ENCODE assay signal across 8 mouse cellular contexts in the genomic region with DNA sequence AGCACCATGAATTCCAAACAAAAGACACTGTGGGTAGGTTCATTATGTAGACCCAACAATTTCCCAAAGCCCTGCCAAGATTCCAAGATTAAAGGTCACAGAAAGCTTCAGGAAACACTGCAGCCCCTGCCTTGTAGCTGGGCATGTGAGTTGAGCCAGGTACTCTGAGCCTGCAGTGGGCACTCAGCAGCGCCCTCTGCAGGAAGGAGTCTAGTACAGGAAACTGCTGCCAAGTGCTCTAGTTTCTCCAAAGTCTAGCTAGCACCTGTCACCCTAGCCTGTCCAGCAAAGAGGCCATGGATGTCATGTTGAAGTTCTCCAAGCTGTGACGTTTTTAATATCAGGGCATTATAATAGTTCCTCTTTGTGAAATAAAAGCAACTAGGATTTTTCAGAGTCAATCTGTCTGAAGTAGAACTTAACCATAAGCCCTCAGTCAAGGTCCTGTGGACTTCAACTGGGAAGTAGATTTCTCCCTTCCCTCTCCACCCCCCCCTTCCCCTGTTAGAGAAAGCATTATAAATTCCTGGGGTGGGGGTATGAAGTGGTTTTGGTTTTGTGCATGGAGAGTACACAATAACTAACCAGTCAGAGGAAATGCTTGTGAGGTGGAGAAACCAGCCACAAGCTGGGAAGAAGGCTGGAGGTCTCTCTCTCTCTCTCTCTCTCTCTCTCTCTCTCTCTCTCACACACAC. TPM values are rescaled to one million over a fixed set of nuclear protein-coding genes. Genes with fewer than 3 reads are reported as not detected.
DNase-seq lines count a peak whose midpoint lies in the region; ATAC-seq and TF ChIP-seq lines count a peak whose summit lies in the region.

No protein-coding gene starts in this region.

- H3K27me3 ChIP-seq in forebrain, embryonic 11.5 days (ENCODE audit: control insufficient read depth, insufficient read depth, low read length): no peaks in the 10 kb centered on the region
- no peaks in the 10 kb centered on the region for H3K27me3 ChIP-seq in forebrain, embryonic 13.5 days
- H3K27me3 ChIP-seq in hindbrain, embryonic 14.5 days (ENCODE audit: control insufficient read depth, insufficient read depth, low read length): no peaks in the 10 kb centered on the region

- peak; percentile 54; the same call in 1 of the 2 replicates for TF ChIP-seq CTCF in bone marrow, adult 2 months (IDR thresholded peaks at IDR 0.05; ENCODE audit: control insufficient read depth, insufficient read depth, low read length)

- WGBS in forebrain, embryonic 11.5 days: 7% methylated on average over 2 of the region's 2 CpGs
- 21% methylated on average over 2 of the region's 2 CpGs for WGBS in forebrain, embryonic 13.5 days
- 14% methylated on average over 2 of the region's 2 CpGs for WGBS in bone marrow, adult 2 months
- 12% methylated on average over 2 of the region's 2 CpGs for WGBS in hindbrain, embryonic 14.5 days

- intact Hi-C loops in gastrocnemius, postnatal 14 days (cut with DNase I; ENCODE audit: low total_unique reads): no loop called here

- DNase-seq in forebrain, embryonic 11.5 days (ENCODE audit: low spot score): peak; percentile 61
- DNase-seq in 416B (ENCODE audit: low read depth): peak; percentile 43
- DNase-seq in gastrocnemius, postnatal 14 days: peak; percentile 39
- DNase-seq in lung, postnatal 10 days: peak; percentile 67
- DNase-seq in frontal cortex, postnatal 10 days (ENCODE audit: low spot score in 2 of 2): no peak
- no peak for DNase-seq in hindbrain, embryonic 14.5 days (ENCODE audit: low spot score)

- no peak overlapping the region for H3K4me2 ChIP-seq in forebrain, embryonic 11.5 days (ENCODE audit: low read depth, low read length, severe bottlenecking)
- H3K4me2 ChIP-seq in forebrain, embryonic 13.5 days: no peak overlapping the region
- no peak overlapping the region for H3K4me2 ChIP-seq in hindbrain, embryonic 14.5 days (replicated peaks)

- TF ChIP-seq POLR2A in bone marrow, adult 2 months (IDR thresholded peaks at IDR 0.05; ENCODE audit: borderline replicate concordance, control insufficient read depth, low read depth, low read length): no peak

- H3K9ac ChIP-seq in forebrain, embryonic 11.5 days (ENCODE audit: low read length): no peak overlapping the region
- H3K9ac ChIP-seq in forebrain, embryonic 13.5 days: no peak overlapping the region
- no peak overlapping the region for H3K9ac ChIP-seq in hindbrain, embryonic 14.5 days

- no peak overlapping the region for H3K27ac ChIP-seq in forebrain, embryonic 11.5 days (ENCODE audit: low read depth, low read length)
- no peak overlapping the region for H3K27ac ChIP-seq in forebrain, embryonic 13.5 days
- H3K27ac ChIP-seq in bone marrow, adult 2 months (ENCODE audit: control insufficient read depth, insufficient read depth, low read depth, low read length, poor library complexity): no peak overlapping the region
- no peak overlapping the region for H3K27ac ChIP-seq in hindbrain, embryonic 14.5 days

- ATAC-seq in forebrain, embryonic 11.5 days (replicated peaks; ENCODE audit: low FRiP score): no peak
- no peak for ATAC-seq in forebrain, embryonic 13.5 days
- ATAC-seq in hindbrain, embryonic 14.5 days (ENCODE audit: low FRiP score): no peak

- no peaks in the 10 kb centered on the region for H3K36me3 ChIP-seq in forebrain, embryonic 11.5 days (ENCODE audit: control insufficient read depth, insufficient read depth, low read length)
- H3K36me3 ChIP-seq in forebrain, embryonic 13.5 days (ENCODE audit: poor library complexity, severe bottlenecking): peaks cover 4% of the 10 kb centered on the region; the same call in 1 of the 2 replicates
- no peaks in the 10 kb centered on the region for H3K36me3 ChIP-seq in hindbrain, embryonic 14.5 days (replicated peaks; ENCODE audit: control insufficient read depth, insufficient read depth)

- H3K4me3 ChIP-seq in forebrain, embryonic 11.5 days (ENCODE audit: low read depth, low read length): no peak overlapping the region
- H3K4me3 ChIP-seq in forebrain, embryonic 13.5 days: no peak overlapping the region
- H3K4me3 ChIP-seq in bone marrow, adult 2 months (replicated peaks; ENCODE audit: control insufficient read depth, low read depth, low read length): no peak overlapping the region
- H3K4me3 ChIP-seq in hindbrain, embryonic 14.5 days (replicated peaks; ENCODE audit: low read length): no peak overlapping the region

- peaks cover 6% of the 10 kb centered on the region; the same call in 1 of the 2 replicates for H3K4me1 ChIP-seq in forebrain, embryonic 11.5 days (replicated peaks; ENCODE audit: control insufficient read depth, insufficient read depth, low read length)
- peaks cover 34% of the 10 kb centered on the region for H3K4me1 ChIP-seq in forebrain, embryonic 13.5 days
- no peaks in the 10 kb centered on the region for H3K4me1 ChIP-seq in bone marrow, adult 2 months (ENCODE audit: control insufficient read depth, insufficient read depth, low read length)
- H3K4me1 ChIP-seq in hindbrain, embryonic 14.5 days (replicated peaks; ENCODE audit: control insufficient read depth, insufficient read depth, low read length): peaks cover 22% of the 10 kb centered on the region

- no peaks in the 10 kb centered on the region for H3K9me3 ChIP-seq in forebrain, embryonic 11.5 days (ENCODE audit: control insufficient read depth, low read length)
- no peaks in the 10 kb centered on the region for H3K9me3 ChIP-seq in forebrain, embryonic 13.5 days (replicated peaks)
- no peaks in the 10 kb centered on the region for H3K9me3 ChIP-seq in hindbrain, embryonic 14.5 days (ENCODE audit: control insufficient read depth, low read length)

RNA-seq across cellular contexts. Expression of a gene that starts 9.8 kb away (rescaled TPM):
- polyA plus RNA-seq in forebrain, embryonic 11.5 days (2014; fragmentation: Nextera tagmentation; extraction: Ambion mirVana): 0.20 and 0.43 TPM in 2 replicates
- 0.63 and 0.65 TPM in 2 replicates for polyA plus RNA-seq in forebrain, embryonic 13.5 days (2015; fragmentation: Nextera tagmentation; extraction: Ambion mirVana)
- polyA plus RNA-seq in bone marrow, adult 2 months (2011; ENCODE audit: insufficient read depth, insufficient read length, low replicate concordance, missing spikeins): not detected in 2 replicates
- 1 to 10 TPM in 1 of 2 experiments, under 1 TPM in 1; 0.75 to 1.1 TPM for total RNA-seq in gastrocnemius, postnatal 14 days (2021)
- polyA plus RNA-seq in hindbrain, embryonic 14.5 days (2014; fragmentation: Nextera tagmentation; extraction: Ambion mirVana): 4.9 and 5.2 TPM in 2 replicates

Comparison
In these comparisons a context has a peak if more than half of its experiments do, and no peak if none do; other contexts are left out.
1. DNase-seq: peak in forebrain, embryonic 11.5 days (single experiment), 416B (single experiment), gastrocnemius, postnatal 14 days (single experiment) and lung, postnatal 10 days (single experiment); none in frontal cortex, postnatal 10 days (0 of 2) and hindbrain, embryonic 14.5 days (single experiment).